Mouse (Mus musculus) urinary bladder, adult 18-20 months (tissue): ENCODE measurements at regions not wholly inside any gene's neighbourhood (a gene's known extent, or its start where the extent isn't known, plus 50 kb on each side); places are given as distances from the start of the nearest gene placed in this dataset.

ENCODE experiments used
- DNase-seq, 2 experiments: peaks; one replicate each; pipeline ENCODE4 v3.0.0; 2022; ENCODE audit warnings: low spot score in 2 of 2, mixed read lengths in 2 of 2

- no peak for DNase-seq
These were observed 297.5 kb upstream of the Thsd7b start for GRCm38 (mm10) chr1:128975586-128975985.

DNA sequence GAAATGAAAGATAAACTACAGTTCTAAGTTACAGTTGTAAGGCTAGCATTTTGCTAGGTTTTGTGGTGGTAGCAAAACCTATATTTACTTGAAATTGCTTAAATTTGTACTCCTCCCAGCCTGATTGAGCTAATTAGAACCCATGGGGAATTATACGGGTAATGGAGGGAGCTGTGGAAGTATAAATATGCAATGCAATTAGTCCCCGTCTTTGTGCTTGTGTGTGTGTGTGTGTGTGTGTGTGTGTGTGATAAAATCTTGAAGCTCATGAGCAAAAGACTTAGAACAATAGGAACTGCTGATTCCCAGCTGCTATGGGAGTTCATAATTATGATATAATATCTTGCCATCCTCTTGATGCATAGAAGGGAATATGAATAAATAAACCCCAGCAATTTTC is 321.7 kb upstream of the Thsd7b start:
- no peak for DNase-seq

- no peak for DNase-seq
These were observed 322.6 kb upstream of the Thsd7b start for GRCm38 (mm10) chr1:128950512-128950911.

GRCm38 (mm10) chr1:128914811-128915210 is 322.7 kb upstream of the Cxcr4 start:
- no peak for DNase-seq

- no peak for DNase-seq
These were observed 320.4 kb upstream of the Cxcr4 start for GRCm38 (mm10) chr1:128912532-128912931.

DNA sequence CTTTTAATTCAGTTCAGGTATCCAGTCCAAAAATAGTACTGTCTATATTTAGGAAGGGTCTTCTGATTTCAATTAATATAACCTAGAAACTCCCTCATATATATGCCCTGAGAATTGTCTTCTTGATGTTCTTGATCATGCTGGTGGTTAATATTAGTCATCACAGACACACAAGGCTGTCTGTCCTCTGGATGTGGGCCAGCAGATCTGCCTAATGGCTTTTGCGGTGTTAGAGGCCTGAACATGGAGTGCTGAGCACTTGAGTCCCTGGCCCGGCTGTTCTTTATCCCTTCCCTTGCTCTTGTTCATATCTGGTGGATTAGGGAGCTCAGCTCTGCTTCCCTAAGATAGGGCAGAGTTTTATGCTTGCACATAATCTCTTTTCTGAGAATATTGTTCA is 315.5 kb upstream of the Cxcr4 start:
- DNase-seq = no peak

- no peak for DNase-seq
These were observed 305.9 kb upstream of the Cxcr4 start for GRCm38 (mm10) chr1:128898025-128898424.

- no peak for DNase-seq
These were observed 302.5 kb upstream of the Cxcr4 start for GRCm38 (mm10) chr1:128894546-128894945.

DNA sequence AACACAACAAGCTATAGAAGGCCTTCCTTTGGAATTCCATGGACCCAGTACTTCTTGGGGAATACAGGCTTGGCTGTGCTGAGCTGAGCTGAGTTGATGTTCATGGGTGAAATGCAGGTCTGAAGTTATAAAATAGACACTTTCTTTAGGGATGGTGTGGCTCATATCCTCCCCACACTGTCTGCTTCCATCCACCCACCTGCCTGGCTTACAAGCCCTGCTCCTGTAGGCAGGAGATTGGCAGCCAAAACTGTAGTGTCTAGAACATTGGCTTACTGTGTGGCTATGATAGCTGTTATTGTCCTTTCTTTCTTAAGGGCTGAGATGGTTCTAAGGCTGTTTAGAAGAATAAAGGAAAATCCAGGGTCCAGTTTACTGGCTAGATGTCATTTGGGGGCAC is 286.2 kb upstream of the Cxcr4 start:
- DNase-seq = no peak

DNA sequence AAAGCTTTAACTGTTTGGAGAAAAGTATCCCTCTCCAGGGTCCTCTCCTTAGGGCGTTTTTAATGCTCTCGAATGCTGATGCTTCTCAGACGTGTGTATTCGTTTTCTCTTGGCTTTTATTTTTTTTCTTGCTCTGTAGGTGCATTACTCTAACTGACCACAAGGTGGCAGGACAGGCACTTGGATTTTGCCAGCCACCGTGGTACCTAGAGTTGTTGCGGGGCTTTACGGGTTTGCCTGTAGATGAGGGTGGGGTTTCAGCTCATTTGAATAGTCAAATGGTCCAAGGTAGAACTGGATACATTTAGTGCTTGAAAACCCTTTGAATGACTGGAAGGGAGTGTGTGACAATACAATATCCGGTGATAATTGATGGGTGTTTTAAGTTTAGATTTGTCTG is 283.2 kb upstream of the Cxcr4 start:
- DNase-seq = no peak

DNA sequence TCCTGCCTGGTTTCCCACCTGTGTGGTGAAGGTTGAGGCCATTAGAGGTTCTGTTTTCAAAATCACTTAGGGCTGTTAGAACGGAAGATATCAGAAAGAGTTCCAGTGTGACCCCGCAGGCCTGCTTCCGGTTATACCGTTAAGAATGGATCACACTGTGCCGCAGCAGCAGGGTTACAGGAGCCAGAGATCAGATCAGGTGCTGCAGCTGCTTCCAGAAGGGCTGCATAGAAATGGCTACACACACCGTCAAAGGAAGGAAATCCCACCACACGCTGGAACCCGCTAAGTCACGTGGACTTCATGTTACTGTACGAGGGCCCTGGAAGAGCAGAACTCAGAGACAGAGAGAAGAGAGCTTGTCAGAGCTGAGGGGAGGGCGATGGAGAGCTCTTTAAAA is 282.1 kb upstream of the Cxcr4 start:
- no peak for DNase-seq

- DNase-seq = no peak
These were observed 276.7 kb upstream of the Cxcr4 start for GRCm38 (mm10) chr1:128868761-128869160.

GRCm38 (mm10) chr1:128860537-128860936 is 268.4 kb upstream of the Cxcr4 start:
- no peak for DNase-seq

GRCm38 (mm10) chr1:128860094-128860493 is 268.0 kb upstream of the Cxcr4 start:
- DNase-seq = no peak

DNA sequence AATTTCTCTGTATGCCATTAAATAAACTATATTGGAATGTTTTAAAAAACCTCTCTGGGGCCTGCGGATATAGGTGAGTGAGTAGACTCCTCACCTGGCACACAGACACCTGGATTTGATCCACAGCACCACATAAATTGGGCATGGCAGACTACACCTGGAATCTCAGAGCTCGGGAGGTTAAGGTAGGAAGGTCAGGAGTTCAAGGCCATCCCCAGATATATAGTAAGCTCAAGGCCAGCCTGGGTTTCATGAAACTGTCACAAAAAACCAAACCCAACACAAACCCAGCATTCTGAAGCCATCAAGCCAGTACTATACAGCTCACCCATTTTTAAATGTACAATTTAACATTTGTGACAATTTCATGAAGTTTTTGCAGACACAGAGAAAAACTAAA is 266.6 kb upstream of the Cxcr4 start:
- no peak for DNase-seq

GRCm38 (mm10) chr1:128856933-128857332 is 264.8 kb upstream of the Cxcr4 start:
- DNase-seq = no peak

- no peak for DNase-seq
These were observed 262.6 kb upstream of the Cxcr4 start for GRCm38 (mm10) chr1:128854649-128855048.

DNA sequence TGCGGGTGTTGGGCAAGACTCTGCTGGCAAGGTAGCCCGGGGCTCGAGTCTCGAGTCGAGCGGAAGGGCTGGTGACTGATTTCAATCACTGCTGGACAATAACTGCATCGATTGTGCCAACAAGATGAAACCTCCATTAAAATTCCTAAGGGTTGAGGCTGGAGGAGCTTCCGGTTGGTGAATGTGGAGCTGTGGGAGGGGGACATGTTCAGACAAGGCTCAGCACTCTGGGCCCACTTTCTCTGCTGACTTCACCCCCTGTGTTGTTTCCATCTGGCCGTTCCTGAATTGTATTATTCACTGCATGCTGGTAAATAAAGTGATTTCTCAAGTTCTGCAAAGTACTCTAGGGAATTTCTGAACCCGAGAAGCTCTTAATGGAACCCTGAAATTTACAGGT is 261.2 kb upstream of the Cxcr4 start:
- DNase-seq = no peak

- no peak for DNase-seq
These were observed 245.3 kb upstream of the Cxcr4 start for GRCm38 (mm10) chr1:128837361-128837760.

DNA sequence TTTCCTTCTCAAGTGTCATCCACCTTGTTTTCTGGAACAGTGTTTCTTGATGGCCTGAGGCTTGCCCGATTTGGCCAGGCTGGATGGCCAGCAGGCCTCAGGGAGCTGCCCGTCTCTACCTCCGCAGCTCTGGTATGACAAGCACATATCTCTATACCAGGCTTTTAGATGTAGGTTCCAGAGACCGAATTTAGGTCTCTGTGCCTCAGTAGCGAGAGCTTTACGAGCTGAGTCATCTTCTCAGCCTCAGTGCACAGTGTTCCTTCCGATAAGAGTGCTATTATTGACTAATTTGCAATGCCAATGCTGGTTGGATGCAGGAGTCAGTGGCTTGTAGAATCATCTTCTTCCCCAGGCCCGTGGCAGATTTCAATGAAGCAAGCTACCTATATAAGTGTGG is 243.4 kb upstream of the Cxcr4 start:
- DNase-seq = no peak

GRCm38 (mm10) chr1:128833096-128833715 is 241.1 kb upstream of the Cxcr4 start:
- no peak for DNase-seq

DNA sequence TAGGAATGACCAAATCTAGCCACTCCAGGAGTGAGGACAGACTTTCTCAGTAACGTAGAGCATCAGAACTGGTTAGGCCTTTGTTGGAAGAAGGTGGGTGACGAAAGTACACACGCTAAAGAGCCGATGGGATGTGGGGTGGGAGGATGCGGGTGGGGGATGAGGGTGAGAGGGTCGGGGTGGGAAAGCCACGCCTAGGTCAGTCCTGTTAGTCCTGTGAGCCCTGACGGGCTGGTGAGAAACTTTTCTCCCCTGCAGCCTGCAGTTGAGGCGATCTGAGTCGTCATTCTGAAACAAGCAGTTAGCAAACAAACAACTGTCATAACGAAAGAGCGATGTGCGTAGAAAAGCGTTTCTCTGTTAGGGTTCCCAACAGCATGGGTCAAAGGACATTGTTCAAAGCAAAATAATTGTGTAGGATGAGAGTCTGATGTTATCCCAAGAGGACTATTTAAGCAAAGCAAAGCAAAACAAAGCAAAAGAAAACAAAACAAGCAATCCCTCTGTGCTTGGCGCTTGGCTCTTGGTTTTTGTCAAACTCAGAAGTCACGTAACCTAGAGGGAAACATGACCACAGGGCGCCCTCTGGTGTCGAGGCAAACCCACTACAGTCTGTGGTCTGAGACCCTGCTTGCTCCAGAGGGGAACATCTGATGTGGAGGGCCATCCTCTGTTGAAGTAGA is 240.2 kb upstream of the Cxcr4 start:
- DNase-seq = peak; percentile 39 to 64

GRCm38 (mm10) chr1:128830671-128831240 is 238.7 kb upstream of the Cxcr4 start:
- no peak for DNase-seq
